Mouse (Mus musculus) thymus, postnatal 4 days (tissue): ENCODE measurements at regions not wholly inside any gene's neighbourhood (a gene's known extent, or its start where the extent isn't known, plus 50 kb on each side); places are given as distances from the start of the nearest gene placed in this dataset.

Source experiments
- DNase-seq: peaks from one replicate; pipeline ENCODE4 v3.0.0; 2021

DNA sequence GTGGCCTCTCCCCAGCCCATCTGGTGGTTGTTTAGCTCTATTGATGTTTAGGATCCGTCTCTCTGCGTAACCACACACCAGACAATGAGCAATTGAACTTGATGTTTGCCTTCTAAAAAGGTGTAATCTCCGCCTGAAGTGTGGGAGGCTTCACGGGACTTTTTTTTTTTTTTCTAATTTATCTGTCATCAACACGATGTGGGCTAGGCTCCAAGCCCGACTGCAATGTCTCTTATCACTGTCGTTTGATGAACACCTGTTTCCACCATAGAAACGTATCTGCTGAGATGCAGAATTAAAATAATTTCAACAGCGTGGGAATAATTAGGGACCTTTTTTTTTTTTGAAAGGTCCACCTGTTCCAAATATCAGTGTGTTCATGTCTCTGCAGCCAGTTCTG lies 257.0 kb upstream of the Dnajc19 start:
- no peak for DNase-seq

DNA sequence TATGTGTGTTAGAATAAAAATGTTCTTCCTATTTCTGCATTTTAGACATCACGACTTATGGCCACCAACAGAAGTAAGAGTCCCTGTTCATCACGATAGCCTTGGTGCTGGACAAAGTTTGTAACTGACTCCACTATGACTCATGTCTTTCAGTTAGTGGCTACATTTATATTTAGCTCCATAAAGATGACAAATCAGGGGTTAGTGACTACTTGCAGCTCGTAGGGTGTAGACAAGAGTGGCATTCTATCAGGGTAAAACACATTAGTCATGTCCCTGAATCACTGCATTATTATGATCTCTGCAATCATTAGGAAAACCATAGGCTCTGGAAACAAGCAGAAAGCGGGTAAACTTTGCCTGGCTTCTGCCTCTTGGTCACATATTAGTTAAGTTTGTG lies 252.4 kb upstream of the Dnajc19 start:
- no peak for DNase-seq

DNA sequence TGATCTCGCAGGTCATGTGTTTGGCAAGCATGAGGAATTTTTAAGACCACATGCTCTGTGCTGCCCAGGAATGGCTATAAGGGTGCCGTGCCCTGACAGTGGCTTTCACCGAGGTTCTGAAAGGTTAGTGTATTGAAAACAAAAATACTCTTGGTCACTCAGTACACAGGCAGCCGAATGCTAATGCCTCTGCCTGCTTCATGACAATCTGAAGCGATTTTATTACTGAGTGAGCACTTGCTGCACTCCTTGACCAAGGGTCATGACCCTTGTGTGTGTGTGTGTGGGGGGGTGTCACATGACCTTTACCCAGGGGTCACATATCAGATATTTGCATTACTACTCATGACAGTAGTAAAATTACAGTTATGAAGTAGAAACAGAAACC lies 250.8 kb upstream of the Dnajc19 start:
- no peak for DNase-seq

DNA sequence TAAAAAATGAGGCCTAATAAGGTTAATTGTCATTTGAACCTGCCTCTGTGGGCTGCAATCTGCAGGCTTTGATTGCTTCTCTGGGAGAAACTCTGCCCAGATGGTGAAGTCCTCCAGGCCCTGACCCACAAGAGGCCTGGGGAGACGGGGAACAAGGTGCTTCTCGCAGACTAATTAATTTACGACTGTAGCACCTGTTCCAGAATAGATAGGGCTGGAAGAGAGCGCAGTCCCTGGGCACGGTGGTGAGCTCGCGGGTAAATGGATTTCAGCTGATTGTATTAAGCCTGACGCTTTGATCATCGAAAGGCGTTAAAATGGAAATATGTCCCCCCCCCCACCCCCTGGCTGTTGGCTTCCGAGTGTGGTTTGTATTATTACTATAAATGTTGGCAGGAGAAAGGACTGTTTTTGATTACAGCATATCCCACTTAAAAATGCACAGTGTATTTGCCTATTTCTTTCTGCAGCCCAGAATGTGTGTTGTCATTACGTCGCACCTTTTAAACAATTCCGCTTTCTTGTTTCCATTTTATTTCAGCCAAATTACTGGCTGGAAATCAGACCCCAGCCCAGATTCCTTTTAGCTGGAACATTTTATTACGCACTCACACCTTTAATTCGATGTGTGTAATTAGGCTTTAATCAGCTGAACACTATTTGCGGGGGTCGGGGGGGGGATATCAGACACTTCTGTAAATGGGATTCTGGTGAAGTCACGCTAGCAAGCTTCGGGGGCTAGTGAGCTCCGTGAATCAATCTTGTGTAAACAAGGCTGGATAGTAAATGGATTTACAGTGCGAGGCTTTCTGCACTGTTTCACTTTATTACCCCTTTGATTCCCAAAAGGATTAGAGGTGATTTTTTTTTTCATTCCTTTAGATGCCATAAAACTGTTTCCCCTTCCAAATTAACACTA lies 250.1 kb upstream of the Dnajc19 start:
- no peak for DNase-seq

DNA sequence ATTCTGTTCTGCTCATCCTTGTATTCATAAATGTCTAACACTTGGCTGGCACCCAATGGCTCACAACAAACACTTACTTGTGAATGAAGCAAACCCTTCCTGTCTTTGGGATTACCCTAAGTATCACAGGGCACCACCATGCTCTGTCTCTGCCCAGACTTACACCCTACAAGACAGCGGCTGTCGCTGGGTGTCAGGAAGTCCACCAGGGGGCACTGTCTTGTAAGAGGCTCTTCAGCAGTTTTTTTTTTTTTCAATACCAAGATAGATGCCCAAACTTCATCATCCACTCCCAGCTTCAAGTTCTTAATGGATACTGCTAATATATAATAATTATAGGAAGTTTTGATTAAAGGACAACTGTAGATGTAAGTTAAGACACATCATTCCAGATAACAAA lies 247.7 kb upstream of the Dnajc19 start:
- DNase-seq, result peak; percentile 50

DNA sequence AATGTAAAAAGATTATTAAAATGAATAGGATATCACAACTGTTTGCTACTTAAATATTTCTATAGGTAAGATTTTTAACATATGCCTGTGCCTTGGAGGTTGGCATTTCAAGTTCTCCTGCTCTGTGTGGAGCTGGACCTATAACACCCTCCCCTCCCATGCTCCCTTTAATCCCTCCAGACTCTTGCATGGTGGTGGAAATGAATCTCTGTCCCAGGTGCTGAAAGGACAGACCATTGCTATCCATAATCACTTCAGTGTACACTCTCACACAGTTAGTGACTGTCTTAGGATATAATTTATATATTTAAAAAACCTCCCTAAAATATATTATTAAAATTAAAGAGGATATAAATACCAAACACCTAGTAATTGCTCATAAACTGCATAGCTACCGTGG lies 244.5 kb upstream of the Dnajc19 start:
- no peak for DNase-seq

DNA sequence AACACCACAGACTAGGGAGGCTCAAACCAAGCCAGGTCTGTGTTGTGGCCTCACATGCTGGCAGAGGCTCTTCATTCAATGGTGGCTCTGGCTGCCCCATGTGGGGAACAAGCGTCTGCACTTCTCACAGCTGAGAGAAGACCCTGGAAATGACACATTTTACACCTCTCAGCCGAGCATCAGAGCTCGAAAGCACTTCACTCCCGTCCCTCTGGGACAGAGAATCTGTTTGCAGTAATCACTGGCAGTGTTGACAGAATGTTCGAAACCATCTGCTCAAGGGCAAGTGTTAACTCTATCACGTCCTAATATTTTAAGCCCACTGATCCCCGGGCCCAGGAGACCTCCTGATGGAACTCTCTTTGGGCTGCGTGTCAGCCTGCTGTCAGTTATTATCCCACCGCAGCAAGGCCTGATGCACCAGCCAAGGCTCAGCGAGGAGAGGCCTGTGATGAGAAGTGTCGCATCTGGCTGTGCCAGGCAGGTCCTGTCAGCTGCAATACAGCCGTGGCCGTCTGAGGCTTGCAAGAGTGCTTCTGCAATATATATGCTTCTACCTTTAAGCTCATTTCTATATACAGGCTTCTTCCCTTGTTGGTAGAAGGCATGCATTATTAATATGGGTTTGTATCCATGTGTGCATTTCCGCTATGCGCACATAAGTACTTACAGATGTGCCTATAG lies 241.5 kb upstream of the Dnajc19 start:
- DNase-seq, result no peak

DNA sequence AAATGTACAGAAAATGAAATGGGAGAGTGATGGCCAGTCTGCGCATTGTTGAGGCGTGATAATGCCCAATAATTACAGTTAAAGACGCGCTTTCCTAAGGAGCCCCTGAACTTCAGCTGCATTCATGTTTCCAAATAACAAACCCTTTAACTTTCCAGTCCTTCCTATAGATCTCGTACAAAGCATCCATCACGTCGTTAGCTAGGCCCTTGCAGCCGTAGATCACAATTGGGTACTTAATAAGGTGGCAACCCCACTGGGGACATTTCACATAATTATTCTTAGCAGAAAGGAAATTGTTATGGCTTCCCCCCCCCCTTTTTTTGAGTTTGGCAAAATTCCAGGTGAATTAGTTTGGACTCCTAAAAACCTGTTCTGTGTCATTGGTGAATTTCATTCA lies 233.7 kb upstream of the Dnajc19 start:
- no peak for DNase-seq

DNA sequence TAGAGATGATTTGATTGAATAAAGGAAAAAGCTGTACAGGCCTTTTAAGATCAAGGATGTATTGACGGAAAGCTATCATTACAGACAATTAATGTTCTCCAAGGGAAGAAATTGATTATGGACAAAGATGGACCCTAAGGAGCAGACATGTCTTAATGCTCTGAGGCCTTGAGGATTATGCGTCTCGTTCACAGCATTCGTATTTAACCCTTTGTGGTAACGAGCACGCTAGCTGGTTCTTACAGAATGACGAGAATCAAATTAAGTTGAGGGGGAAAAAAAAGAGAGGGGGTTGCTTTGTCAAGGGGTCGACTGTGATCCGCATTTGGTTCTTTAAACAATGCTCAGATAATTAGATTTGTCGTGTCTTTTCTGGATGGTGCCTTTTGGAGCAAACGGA lies 233.3 kb upstream of the Dnajc19 start:
- DNase-seq, result no peak

DNA sequence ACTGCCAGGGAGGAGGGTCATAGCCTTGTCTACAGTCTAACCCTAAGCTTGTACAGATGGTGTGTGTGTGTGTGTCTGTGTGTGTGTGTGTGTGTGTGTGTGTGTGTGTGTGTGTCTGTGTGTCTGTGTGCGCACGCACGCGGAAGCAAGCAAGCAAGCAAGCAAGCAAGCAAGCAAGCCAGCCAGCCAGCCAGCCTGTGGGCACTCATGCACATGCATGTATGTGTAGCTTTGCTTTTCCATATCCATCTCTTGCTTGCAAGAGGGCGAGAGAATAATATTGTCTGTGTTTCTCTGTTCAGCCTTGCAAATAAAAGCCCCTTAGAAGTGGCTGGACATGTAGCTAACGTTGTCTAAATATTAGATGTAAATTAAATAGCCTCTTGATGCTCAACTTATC lies 230.8 kb upstream of the Dnajc19 start:
- DNase-seq, result no peak

DNA sequence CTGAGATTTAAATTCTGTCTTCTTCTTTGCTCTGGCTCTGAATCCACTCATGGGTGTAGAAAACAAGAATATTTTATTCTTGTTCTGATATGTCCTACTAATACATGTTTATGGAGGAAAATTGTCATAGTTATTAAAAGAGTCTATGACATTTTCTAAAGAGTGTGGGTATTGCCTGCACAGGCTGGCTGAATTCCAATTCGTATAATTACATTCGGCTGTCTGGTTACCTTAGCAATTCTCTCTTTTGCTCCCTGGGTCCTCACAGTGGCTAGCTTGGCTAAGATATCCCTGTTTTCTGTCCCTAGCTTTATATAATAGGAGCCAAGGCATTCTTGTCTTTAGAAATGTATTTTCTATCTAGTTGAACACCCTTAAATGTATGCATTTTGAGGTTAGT lies 218.5 kb upstream of the Dnajc19 start:
- no peak for DNase-seq

DNA sequence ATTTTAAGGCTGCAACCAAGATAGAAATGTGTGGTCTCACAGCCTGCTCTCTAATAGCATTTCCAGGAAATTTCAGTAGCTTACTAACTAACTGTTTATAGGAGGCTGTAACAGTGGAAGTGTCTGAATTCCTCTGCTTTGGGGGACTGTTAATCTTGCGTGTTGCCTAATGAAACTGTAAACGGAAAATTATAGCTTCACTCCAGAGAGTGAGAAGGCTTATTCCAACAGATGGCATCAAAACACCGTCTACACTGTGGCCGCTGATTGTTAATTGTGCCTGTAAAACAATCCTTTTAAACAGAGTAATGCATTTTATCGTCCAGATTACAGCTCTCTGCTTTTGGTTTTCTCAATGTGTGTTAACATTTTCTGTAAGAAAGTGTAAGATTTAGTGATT lies 206.7 kb upstream of the Dnajc19 start:
- DNase-seq, result no peak

DNA sequence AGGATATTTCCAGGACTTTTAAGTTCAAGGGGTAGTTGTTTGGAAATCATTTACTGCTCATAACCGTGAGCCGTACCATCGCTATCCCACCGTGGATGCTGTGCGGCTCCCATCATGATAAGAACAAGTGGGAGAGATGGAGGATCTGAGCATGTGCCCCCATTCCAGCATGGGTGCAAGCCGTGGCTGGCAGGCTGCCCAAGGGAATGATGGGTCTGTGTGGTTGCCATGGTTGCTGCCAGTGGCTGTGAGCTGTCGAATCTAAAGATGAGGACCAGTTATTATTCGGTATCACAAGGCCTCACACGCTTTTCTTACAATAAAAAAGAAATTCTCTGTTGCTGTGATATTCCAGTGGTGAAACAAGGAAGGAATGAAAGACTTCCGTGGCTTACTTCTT lies 189.0 kb upstream of the Dnajc19 start:
- DNase-seq, result no peak

DNA sequence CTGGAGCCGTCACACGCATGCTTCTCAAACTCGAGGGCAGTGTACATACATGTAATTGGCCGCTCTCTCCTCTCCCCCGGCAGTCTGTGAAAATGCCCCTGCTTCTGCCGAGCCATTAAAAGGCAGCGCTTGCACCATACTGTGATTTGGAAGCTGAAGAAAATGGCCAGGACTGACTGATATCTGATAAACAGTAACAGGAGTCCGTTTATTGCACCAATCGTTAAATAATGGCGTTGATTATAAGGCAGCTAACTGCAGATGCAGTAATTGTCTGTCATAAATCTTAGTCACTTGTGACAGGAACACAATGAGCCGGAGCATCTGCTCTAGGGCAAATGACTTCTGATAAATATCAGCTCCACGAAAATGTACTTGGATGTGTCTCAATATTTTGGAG lies 185.3 kb upstream of the Dnajc19 start:
- DNase-seq, result no peak

DNA sequence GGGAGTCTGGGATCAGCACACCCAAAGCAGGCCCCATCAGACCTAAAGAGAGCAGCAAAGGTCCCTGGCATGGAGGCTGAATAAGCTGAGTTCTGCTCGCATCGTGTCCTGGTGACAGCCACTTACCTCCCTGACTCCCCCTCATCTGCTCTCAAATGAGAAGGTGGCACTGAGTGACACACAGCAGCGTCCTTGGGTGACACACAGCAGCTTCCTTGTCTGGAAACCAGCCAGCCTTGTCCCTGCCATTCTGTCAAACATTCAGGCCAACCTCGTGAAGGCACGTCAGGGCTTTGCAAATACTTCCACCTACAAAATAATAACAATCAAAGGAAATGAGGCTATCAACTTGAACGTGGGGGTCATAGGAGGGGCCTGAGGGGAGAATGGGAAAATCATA lies 183.7 kb upstream of the Dnajc19 start:
- no peak for DNase-seq

DNA sequence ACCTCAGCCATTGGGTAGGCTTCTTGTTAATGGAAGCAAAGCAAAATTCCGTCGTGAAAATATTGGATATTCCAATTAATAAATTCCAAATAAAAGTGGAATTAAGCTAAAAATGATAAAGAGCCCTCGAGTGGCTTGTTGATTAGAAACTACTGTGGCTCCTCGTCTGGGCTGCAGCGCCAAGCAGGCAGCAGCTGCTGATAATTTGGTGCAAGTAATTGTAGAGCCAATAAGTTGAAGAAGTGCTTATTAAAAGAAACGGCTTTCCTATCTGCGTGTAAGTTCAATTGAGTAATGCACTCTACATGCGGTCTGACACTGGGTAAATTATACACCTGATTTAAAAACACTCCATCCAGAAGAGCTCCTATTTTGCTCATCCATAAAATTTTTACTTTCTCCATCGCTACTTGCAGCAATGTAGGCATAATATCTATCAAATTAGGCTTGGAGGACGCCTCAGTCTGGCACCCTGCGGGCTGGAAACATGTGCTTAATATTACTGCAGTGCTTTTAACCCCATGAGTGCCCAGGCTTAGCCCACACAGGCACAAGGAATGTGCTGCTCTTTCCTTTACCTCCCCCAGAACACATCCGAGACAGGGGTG lies 171.7 kb upstream of the Dnajc19 start:
- DNase-seq, result no peak

DNA sequence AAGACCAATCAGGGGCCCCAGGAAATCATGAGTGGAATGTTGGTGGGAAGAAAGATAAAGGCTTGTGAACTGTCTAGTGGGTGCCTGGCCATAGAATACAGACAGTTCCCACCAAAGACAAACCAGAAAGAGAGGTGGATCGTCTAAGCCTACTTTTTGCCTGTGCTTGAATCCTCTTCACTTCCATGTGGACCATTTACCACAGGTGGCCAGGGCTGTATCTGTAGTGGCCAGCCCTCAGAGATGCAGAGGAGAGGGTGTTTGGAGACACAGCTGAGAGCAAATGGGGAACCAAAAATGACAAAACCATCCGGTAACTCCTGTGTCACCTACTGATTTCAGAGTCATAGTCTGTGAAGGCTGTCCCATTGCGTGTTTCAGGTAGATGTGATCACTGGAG lies 161.0 kb upstream of the Dnajc19 start:
- DNase-seq, result no peak

DNA sequence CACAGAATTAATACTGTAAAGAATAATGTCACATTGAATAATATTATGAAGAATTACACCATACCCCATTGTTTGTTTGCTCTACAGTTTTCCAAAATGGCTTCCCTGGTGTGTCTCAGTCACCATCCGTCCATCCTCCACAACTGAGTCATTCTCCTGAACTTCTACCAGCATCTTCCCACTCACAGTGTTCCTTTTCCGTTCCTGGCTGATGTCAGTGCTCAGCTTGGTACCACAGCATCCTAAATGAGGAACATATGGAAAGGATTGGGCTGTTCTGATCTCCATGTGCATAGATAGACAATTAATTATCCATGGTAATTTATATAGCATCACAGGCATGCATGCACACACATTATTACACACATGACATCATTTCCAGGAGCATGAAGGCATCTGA lies 158.9 kb upstream of the Dnajc19 start:
- no peak for DNase-seq

DNA sequence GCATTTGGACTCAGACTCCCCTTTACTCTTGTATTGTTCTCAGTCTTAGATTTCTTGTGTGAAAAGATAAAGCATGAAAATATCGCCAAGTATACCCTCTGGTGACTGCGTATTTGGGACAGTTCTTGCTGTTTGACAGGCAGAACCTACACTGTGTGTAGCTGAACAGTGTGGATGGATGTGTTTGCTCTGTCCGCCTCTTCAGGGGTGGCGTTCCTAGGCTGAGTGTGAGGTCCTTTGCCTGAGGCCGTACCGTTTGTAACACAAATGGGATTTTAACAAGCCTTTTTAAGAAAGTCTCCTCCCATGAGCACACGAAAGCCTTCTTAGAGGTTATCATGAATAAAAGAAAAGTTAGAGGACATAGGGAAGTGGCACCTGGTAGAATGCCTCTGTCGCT lies 153.3 kb upstream of the Dnajc19 start:
- no peak for DNase-seq

DNA sequence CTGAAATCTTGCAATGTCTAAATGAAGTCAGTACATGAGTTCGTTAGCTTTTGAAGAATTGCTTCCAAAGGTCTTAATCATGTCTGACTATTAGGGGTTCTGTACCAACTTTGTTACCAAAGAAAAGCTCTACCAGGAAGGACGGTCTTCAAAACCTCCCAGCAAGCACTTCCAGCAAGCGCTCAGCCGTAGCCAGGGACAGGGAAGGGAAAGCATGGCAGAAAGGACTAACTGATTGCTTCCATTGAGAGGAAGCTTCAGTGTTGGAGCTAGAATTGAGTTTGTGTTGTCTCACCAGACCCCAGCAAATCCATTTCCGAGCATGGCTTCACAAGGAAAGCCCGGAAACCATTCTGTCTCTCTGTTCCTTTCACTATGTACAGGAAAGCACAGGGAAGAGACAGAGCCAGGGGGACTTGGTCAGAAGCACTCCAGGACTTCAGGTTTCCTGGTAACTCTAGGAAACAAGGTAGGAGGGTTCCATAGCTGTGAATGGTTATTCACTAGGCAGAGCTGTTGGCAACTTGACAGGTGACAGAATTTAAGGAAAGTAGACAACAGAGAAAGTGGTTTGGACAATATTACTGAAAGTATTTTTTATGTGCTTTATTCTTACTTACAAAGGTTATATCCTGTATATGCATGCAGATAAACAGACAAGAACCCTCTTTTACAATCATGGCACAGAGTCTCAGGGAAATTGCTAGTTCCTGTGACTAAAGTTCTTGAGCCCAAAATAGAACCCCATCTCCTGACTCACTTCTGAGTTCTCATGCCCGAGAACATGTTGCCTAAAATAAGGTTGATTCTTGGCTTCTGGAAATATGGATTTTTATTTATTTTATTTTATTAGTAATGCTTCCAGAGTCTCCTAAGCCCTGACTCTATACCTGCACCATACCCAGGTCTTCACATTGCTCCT lies 151.5 kb upstream of the Dnajc19 start:
- no peak for DNase-seq

DNA sequence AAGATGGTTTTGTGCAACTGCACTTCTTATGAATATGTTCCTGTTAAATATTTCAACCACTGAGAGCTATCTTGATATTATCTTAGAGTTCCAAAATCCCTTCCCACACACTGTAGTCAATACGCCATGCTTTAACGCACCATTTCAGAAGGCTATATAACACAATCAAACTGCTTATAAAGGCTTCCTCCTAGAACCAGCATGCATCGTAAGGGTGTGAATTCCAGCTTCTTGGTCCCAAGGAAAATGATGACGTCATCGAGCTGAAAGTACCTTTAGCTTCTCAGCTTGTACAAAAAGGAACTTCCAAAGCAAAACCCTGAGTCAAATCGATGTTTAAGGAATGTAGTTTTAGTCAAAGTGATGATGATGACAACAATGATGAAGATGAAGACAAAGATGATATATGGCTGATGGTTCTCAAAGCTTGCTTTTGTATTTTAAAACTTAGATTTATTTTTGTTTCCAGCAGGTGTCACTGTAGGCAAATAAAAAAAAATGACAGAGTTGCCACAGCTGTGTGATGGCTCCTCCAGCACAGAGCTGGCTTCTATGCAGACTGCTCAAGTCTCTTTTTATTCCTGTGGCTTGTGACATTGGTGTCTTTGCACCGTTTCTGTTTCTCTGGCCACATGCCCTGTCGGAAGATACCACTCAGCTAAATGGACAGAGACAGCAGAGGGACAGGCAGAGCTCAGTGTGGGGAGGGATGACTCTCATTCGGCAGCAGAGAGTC lies 150.6 kb upstream of the Dnajc19 start:
- DNase-seq, result no peak

DNA sequence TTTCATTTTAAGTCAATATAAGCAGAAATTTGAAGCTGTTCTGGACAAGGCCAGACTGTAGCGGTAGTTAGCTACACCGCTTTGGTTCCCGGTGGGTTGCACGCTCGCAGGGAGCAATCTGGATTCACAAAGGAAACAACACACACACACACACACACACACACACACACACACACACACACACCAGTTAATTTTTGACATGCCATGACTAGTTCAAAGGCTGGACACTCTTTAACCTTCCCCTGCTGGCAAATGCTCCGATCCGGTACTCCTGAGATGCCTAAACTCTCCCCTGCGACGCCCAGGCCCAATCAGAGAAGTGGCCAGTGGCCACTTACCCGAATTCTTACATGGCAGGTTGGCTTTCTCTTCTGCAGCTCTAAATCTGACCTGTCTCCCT lies 141.2 kb upstream of the Dnajc19 start:
- no peak for DNase-seq
